Mouse (Mus musculus) embryonic fibroblast, embryonic 13.5 days (primary cell): ENCODE data around the gene Slc39a11.

Experiments used
- CTCF ChIP-seq: IDR thresholded peaks from 2 replicates; pipeline ENCODE4 v1.5.1; 2011; ENCODE audit warnings: mild to moderate bottlenecking, control low read depth, low read length, moderate library complexity, borderline replicate concordance; ENCODE audit not compliant: insufficient read depth
- POLR2A ChIP-seq: IDR thresholded peaks from 2 replicates; pipeline ENCODE4 v1.6.1; 2011; ENCODE audit warnings: low read depth, mild to moderate bottlenecking, control low read depth, low read length, moderate library complexity

DNA sequence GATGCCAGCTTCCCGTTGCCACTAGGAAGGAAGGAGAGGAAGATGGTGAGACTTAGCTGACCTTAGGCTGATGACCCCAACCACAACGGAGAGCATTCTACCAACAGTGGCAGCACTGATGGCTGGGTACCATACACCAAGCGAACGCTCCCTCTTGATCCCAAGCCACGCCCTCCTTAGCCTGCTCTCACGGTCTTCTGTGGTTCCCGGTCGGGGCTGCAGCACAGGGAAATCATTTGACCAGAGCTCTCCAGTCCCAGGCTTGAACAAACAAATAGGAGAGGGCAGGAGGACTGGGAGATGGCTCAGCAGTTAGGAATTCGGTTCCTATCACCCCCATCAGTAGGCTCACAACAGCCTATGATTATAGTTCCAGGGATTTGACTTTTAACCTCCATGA lies 403.4 kb downstream of the Slc39a11 start:
- TF ChIP-seq CTCF = no peak
- TF ChIP-seq POLR2A = no peak
